Mouse (Mus musculus): Measurements from ENCODE around the gene Prss23. TPM values are rescaled to one million over a fixed set of nuclear protein-coding genes. Genes with fewer than 3 reads are reported as not detected.

Gene Prss23
- polyA plus RNA-seq (2017; shearing (Covaris generic)): under 1 TPM; 0.10 to 0.67 TPM

GRCm38 (mm10) chr7:89526731-89527429 lies at the start of gene Prss23:
TSS of gene Prss23 (minus strand) at chr7:89527187.

Other genes with a start within 250 kb of the Prss23 start
- 10 to 100 TPM; 43.4 to 44.4 TPM for gene Tmem135, start 123.0 kb downstream of the Prss23 start, polyA plus RNA-seq (2017; shearing (Covaris generic))
- gene Fzd4, start 122.8 kb downstream of the Prss23 start, polyA plus RNA-seq (2017; shearing (Covaris generic)): under 1 TPM in 1 of 2 experiments, not detected in 1; 0.02 TPM
- 1 to 10 TPM in 1 of 2 experiments, under 1 TPM in 1; 0.46 to 2.3 TPM for gene Me3, start 105.2 kb upstream of the Prss23 start, polyA plus RNA-seq (2017; shearing (Covaris generic))

All from inflammation-experienced regulatory T-cells (primary cell).